Mouse (Mus musculus) R1 (cell line): Measurements from ENCODE around the gene Pan2.
"Not testable (repeated sequence)": the region's sequence is repeated elsewhere in the genome, so short reads cannot be mapped to it uniquely, and the experiment has no call there.

Experiments used
- DNase-seq: peaks from one replicate; pipeline ENCODE4 v3.0.0-alpha.2; 2018; ENCODE audit warnings: low read depth, low spot score

The Pan2 gene

DNA sequence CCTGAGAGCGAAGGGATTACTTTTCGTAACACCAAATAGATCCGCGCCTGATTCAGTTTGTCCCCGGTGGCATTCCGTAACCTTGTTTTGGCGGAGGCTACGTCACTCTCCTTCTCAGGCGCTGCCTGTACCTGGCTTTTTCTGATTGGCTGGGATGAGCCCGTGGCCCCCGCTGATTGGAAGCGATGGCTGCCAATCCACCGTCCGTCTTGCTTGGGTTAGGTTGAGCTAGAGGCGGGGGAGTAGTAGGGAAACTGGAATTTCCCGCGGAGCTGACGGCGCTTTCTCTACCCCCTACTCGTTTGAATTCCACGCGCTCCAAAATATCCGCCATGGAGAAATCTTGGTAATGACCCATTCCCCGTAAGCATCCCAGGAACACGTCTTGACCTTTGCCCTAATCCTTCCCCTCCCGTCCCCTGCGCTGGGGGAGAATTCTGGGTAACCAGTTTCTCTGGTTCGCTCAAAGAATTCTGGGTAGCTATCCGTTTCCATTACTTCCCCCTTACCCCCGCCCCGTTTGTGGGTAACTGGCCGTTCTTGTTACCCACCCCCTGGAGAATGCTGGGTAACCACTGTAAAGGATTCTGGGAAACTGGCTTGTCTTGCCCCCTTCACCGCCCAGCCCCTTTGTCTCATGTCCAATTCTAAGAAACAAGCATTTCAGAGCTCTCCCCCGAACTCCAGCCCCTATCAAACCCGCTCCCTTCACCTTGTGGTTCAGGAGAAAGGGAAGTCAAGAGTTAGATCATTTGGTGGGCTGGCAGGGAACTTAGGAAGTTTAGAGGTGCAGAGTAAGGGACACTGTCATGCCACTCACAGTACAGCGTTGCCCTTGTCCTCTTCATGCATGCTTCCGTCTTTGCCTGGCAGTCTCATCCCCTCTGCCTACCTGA lies at the start of gene Pan2:
Gene Pan2, plus strand, starts transcription at position 210 of the 896 bp plus-strand sequence.
- peak; percentile 100 for DNase-seq

DNA sequence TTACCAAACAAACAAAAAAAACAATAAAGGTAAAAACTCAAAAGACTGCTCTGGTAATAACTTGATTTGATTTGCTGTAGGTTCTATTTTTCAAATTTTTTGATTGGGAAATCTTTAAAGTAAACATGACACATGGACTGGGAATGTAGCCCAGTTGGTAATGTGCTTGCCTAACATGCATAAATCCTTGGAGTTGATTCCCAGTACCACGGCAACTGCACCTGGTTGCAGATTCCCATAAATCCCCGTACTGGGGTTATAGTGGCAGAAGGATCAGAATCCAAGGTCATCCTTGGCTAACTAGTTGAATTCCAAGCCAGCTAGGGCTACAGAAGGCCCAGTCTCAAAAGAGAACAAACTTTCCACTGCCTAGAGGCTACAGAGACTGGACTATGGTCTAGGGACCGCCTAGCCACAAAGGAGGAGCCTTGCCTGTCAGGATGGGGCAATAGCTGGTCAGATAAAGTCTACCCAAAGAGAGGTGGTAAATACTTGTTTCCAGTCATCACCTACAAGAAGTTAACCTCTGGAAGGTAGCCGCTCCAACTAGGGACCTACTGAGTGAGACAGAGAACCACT lies 49.4 kb upstream of the Pan2 start, which contains the start of gene Apon:
Gene Apon, plus strand, starts transcription at position 420 of the 579 bp plus-strand sequence.
- DNase-seq, result no peak

DNA sequence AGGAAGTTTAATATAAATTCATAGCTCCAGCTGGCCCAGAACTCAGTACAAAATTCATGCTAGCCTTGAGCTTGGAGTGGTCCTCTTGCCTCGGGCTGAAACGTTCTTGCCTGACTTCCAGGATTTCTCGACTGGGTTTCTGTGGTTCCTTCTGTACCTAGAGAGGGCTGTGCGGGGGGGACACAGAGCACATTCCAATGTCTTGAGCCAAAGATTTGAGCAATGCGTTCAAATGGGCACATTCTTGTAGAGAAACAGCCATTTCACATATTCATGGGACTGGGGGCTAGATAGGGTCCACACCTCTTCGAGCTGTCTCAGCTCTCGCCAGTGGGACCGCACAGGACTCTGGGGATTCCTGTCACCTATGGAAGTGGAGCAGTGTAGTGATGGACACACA lies 47.2 kb upstream of the Pan2 start:
- DNase-seq, result no peak

DNA sequence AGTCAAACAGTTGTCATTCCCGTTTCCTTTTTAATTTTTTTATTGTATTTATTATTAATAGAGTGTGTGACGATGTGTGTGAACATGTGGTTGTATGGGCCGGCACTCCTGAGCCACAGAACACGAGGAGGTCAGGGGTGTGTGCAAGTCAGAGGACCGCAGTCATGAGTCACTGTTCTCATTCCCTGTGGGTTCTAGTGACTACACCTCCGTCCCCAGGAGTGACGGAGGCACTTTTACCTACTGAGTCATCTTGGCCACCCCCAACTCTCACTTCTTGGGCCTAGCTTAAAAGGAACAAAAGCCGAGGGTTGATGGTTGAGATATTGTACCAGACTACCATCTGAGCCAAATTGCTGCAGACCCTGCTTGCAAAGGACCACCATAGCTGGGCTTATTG lies 46.8 kb upstream of the Pan2 start:
- DNase-seq, result no peak

DNA sequence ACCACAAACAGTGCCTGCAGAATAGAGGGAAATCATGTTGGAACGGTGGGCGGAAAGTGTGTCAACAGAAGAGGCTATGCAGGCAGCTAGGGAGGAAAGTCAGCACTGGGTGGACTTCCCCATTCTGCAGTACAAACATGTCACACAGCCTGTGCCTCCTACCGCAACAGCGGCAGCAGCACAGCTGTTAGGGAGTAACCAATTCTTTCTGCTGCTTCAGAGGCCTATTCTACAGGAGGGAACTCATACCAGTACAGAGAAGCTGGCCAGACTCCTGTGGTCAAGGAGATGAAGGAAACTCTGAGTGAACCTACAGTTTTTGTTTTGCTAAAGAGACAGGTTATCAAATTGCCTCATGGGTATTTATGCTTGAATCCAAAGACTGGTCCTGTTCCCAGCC lies 44.2 kb upstream of the Pan2 start:
- DNase-seq, result no peak

DNA sequence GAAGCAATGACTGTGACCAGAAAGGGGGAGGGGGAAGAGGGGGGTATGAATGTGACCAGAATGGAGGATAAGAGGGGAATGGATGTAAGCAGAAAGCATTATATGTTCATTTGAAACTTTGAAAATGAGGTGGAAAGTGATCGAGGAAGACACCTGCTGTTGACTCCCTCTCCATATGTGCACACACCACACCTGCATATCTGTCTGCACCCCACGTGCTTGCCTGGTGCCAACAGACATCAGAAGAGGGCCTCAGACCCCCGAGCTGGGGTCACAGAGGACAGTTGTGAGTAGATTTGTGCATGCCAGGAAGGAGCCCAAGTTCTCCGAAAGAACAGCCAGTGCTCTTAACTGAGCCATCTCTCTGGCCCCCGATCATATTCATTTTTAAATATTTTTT lies 43.2 kb upstream of the Pan2 start:
- DNase-seq, result no peak

DNA sequence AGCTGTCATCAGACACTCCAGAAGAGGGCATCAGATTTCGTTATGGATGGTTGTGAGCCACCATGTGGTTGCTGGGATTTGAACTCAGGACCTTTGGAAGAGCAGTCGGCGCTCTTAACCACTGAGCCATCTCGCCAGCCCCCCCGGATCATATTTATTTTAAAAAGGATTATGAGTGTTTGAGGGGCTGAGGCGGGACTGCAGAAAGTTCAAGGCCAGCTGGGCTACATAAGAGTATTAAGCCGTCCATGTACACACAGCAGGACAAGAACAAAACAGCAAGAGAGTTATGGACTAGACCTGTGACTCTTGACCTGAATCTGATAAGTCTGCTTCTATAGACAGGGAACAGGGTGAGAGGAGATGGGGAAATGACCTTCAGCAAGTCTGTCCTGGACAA lies 42.8 kb upstream of the Pan2 start:
- not testable (repeated sequence) for DNase-seq

DNA sequence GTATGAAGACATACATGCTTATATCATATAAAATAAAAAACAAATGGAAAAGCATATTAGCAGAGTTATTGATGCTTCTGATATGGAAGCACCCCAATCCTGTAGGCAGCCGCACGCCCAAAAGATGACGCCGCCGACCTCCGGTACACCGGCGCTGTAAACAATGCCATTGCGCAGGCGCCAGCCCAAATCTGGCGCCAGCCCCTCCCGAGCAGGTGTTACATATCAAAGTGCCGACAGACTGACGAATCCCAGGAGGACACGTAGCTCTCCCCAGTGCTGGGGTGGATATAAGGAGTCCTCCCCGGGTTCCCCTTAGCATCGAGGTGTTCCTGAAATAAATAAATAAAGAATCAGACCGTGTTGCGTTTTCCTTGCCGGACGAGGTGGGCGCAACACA lies 40.8 kb upstream of the Pan2 start:
- peak; percentile 90 for DNase-seq

DNA sequence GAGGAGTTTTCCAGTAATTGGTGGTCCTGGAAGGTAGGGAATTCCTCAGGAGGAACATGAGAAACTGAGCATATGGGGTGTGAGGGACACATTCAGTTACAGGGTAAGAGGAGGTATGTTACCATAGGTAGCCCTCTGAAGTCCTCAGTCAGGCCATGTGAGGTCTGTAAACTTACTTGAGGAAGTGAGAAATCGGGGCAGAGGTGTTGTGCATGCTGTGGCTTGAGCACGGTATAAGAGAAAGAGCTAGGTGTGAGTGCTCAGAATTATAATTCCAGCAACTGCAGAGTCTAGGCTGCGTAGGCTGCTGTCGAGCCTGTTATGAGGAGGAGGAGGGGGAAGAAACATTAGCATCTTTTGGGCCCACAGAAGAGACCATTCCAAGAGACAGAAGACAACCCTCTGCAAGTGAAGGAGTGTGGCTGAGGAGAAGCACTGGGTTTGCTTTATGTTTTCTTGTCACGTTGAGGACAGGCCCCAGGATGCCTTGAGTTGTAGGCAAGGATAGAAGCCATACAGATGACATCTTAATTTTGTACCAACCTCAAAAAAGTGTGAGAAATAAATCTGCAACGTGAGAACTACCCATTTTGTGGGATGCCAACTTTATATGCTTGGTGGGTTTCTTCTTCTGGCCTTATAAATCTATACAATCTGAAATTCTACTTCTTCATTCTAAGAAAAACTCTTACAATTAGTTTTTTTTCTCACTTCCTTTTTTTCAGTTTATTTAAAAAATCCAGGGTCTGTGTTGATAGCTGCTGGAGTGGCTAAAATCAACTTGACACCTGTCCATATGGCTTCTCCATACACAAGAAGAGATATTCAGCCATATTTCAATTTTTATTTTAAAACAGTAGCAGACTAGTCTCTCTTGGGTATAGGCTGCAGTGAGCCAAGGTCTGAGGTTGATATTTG lies 39.5 kb upstream of the Pan2 start:
- no peak for DNase-seq

DNA sequence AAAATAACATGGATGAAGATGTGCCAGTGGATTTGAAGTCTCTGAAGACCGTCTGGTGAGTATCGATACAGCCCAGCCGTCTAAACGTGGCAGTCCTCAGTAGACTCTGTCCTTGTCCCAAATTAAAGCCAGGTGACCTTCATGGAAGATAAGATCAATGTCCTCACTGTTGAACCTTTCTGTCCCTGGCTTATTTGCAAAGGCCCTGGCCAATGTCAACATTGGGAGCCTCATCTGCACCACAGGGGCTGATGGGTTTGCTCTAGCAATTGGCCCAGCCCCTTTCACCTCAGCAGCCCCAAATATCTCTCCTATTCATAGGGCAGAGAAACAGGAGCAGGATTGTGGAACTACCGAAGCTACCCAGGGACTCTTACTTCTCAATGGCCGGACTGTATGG lies 34.8 kb upstream of the Pan2 start, which contains the start of gene Apof:
Gene Apof, plus strand, starts transcription at position 301 of the 400 bp plus-strand sequence.
- DNase-seq, result no peak

DNA sequence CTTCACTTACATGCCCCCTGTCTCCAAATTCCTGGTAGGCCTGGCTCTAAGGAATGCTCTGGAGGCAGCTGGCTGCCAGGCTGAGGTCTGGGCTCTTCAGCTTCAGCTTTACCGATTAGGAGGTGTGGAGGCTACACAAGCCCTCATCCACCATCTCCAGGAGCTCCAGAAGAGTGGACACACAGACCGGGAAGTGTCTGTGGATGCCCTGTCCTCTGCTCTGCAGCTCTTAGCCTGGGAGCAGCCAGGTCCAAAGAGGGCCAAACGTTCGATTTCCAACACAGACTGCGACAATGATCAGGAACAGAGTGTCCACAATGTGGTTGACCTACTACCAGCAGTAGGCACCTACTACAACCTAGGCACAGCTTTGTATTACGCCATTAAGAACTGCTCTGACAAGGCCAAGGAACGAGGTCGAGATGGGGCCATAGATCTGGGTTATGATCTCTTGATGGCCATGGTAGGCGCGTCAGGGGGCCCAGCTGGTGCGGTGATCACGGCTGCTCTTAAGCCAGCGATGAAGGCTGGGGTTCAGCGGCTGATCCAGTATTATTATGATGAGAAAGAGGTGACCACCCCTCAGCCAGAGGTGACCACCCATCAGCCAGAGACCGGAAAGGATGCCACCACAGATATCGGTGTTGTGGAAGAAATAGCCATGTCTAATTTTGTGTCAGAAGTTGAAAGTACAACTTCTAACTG lies 33.8 kb upstream of the Pan2 start:
- no peak for DNase-seq

DNA sequence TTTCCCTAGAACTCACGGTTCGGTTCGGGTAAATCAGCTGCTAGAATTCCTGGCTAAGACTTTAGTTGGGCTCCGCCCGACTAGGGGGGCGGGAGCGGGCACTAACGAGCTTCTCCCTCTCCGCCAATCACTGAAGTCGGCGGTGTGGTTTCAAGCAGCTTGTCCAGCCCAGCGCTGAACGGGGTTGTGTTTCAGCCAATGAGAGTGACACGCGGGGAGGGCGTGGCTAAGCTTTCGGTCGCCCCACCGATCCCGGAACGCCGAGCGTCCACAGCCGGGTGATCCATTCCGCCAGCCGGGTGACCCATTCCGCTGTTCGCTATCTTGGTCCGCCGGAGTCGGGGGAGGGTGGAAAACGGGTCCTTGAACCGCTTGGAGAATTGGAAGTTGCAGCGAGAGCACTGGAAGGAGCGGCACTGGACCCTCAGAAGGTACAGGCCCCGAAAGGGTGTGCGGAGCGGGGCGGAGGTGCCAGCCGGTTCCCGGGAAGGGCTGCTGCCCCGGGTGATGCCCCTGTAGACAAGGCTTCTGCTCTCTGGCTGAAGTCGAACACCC lies 32.8 kb upstream of the Pan2 start, which contains the start of gene Stat2:
Gene Stat2, plus strand, starts transcription at position 273 of the 555 bp plus-strand sequence.
- peak; percentile 99 for DNase-seq

DNA sequence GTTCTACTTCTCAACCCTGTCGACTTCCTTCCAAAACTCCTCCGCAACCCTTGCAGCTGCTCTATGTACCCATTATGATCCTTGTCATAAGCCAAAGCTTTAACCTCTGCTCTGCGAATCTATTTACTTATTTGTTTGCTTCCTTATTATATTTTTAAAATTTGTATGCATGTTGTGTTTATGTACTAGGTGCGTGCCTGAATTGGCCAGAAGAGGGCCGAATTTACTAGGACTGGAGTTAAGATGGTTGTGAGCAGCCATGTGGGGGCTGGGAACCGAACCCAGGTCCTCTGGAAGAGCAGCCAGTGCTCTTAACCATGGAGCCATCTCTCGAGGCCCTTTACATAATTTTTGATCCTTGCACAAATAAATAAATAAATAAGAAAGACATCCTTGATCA lies 32.3 kb upstream of the Pan2 start:
- peak; percentile 70 for DNase-seq

DNA sequence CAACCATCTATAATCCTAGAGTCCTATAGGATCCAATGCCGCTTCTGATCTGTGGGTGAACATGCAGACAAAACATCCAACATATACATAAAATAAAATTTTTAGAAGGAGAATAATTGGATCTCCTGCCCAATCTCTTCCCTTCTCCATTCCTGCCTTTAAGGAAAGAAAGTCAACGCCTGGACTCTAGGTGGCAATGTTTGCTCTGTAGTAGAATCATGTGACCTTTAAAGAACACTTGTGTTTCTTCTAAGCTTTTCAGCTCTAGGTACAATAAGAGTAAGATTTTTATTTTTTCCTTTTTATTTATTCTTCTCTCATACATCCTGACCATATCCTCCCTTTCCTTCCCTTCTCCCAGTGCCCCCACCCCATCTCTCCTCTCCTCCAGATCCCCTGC lies 31.3 kb upstream of the Pan2 start:
- DNase-seq, result no peak

DNA sequence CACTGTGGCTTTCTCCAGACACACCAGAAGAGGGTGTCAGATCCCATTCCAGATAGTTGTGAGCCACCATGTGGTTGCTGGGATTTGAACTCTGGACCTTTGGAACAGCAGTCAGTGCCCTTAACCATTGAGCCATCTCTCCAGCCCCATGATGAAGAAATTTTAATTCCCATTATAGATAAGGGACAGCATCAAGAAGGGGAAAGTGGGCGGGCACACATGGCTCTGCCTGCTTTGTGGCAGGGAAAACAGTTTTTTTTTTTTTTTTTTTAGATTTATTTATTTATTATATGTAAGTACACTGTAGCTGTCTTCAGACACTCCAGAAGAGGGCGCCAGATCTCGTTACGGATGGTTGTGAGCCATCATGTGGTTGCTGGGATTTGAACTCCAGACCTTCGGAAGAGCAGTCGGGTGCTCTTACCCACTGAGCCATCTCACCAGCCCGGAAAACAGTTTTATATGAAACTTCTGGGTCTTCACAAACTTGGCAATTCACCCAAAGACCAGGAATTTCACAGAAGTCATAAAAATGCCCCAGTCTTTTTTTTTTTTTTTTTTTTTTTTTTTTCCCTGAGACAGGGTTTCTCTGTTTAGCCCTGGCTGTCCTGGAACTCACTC lies 30.2 kb upstream of the Pan2 start:
- DNase-seq, result not testable (repeated sequence)

DNA sequence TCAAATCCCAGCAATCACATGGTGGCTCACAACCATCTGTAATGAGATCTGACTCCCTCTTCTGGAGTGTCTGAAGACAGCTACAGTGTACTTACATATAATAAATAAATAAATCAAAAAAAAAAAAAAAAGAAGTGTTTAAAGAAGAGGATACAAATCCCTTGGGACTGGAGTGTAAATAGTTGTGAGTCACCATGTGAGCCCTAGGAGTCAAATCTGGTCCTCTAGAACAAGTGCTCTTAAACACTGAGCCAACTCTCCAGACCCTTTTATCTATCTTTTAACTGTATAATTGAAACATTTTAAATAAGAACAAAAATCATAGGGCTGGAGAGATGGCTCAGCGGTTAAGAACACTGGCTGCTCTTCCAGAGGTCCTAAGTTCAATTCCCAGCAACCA lies 27.8 kb upstream of the Pan2 start:
- DNase-seq, result not testable (repeated sequence)

DNA sequence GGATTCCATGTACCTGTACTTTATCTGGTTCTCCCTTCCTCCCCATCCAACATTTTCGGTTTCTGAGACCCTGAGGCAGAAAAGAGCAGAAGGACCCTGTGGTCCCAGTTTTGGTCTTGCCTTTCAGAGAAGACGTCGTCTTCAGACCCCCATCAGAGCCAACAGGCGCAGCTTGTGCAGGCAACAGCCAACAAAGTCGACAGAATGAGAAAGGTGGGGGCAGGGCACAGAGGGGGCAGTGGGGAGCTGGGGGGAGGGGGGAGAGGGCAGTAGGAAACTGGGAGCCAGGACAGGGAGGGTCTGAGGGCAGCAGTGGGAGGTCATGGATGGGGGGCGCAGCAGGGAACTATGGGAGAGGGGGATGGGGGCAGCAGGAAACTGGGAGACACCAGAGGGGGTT lies 25.0 kb upstream of the Pan2 start:
- DNase-seq, result no peak

DNA sequence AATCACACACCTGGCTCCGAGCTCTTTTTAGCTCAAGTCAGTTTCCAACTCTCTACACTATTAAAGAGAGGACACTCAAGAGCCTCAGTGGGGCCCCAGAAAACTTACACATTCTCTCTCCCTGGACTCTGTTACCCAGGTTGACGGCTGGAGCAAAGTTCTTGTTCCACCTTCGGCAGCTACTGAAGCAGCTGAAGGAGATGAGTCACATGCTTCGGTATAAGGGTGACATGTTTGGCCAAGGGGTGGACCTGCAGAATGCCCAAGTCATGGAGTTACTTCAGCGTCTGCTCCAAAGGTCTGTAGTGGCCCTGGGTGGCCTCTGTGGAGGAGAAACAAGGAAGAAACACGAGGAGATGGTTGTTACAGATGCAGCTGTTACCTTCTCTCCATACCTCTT lies 22.2 kb upstream of the Pan2 start:
- no peak for DNase-seq

DNA sequence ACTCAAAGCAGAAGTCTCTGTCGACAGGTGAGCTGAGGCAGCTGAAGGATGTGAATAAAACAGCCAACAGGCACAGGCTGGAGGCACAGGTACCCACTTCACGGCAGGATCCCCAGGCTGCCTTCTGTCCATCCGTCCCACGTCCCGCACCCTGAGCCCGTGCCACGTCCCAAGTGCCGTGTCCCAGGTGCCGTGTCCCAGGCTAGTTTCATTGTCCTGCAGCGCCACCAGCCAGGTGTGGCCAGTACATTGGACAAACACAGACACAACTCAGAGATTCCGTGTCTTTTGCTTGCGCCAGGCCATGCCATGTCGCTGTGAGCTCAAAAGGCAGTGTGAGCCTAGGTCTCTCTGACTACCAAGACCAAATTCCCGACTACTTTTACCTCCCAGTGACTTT lies 21.5 kb upstream of the Pan2 start:
- DNase-seq, result peak; percentile 32

DNA sequence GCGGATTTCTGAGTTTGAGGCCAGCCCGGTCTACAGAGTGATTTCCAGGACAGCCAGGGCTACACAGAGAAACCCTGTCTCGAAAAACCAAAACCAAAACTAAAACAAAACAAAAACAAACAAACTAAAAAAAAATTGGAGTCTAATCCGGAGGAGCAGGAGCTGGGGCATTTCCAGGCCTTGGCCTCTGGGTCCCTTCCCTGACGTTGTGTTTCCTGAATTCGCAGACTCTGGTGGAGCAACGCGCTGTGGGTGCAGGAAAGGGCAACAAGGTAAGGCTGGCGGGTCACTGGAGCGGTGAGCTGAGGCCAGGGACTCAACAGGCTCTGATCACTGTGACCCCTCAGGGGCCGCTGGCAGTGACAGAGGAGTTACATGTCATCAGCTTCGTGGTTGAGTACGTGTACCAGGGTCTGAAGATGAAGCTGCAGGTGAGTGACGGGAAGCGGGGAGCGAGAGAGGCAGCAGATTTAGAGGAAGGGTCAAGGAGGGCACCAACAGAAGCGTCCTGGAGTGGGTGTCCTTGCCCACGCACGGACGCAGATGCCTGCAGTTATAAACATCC lies 20.2 kb upstream of the Pan2 start:
- DNase-seq, result no peak
